Mouse (Mus musculus): ENCODE data around the gene Pafah1b1. TPM values are rescaled to one million over a fixed set of nuclear protein-coding genes. Genes with fewer than 3 reads are reported as not detected.

Gene Pafah1b1
- total and polyA plus RNA-seq, 2 experiments from 2014 or later, result 82.6 to 181 TPM

GRCm38 (mm10) chr11:74671839-74672238 is 52.6 kb downstream of the Pafah1b1 start:
- Histone ChIP-seq H3K27ac (no peak overlapping the region), H3K9ac (replicated peaks; ENCODE audit: low read length) (no peak overlapping the region), H3K4me2 (ENCODE audit: low read depth, low read length) (no peak overlapping the region), H3K4me1 (ENCODE audit: insufficient read depth, low read length) (no peaks in the 10 kb centered on the region), H3K9me3 (ENCODE audit: low read length) (no peaks in the 10 kb centered on the region), H3K27me3 (ENCODE audit: insufficient read depth, low read length) (no peaks in the 10 kb centered on the region), H3K36me3 (ENCODE audit: insufficient read depth, low read length) (peaks cover 33% of the 10 kb centered on the region), H3K4me3 (ENCODE audit: low read length) (no peak overlapping the region)
- 86% methylated on average over 5 of the region's 5 CpGs for WGBS
- ATAC-seq, result no peak
- no peak for DNase-seq (ENCODE audit: low spot score)
- no peak for TF ChIP-seq CTCF (IDR thresholded peaks at IDR 0.05; ENCODE audit: low read depth)

- WGBS, result 71% methylated on average over 1 of the region's 1 CpGs
- Histone ChIP-seq H3K4me2 (ENCODE audit: low read depth, low read length) (no peak overlapping the region), H3K27me3 (ENCODE audit: insufficient read depth, low read length) (no peaks in the 10 kb centered on the region), H3K9ac (replicated peaks; ENCODE audit: low read length) (no peak overlapping the region), H3K27ac (no peak overlapping the region), H3K36me3 (ENCODE audit: insufficient read depth, low read length) (peaks cover 41% of the 10 kb centered on the region), H3K9me3 (ENCODE audit: low read length) (no peaks in the 10 kb centered on the region), H3K4me1 (ENCODE audit: insufficient read depth, low read length) (no peaks in the 10 kb centered on the region), H3K4me3 (ENCODE audit: low read length) (no peak overlapping the region)
- no peak for TF ChIP-seq CTCF (IDR thresholded peaks at IDR 0.05; ENCODE audit: low read depth)
- ATAC-seq, result no peak
- DNase-seq (ENCODE audit: low spot score), result no peak
These were observed 53.5 kb downstream of the Pafah1b1 start for GRCm38 (mm10) chr11:74671013-74671412.

- Histone ChIP-seq H3K27ac (no peak overlapping the region), H3K36me3 (ENCODE audit: insufficient read depth, low read length) (peaks cover 46% of the 10 kb centered on the region)
These were observed 54.3 kb downstream of the Pafah1b1 start for GRCm38 (mm10) chr11:74670151-74670550.

GRCm38 (mm10) chr11:74668971-74669370 is 55.5 kb downstream of the Pafah1b1 start:
- no peak overlapping the region for H3K27ac ChIP-seq
- no peaks in the 10 kb centered on the region for H3K9me3 ChIP-seq (ENCODE audit: low read length)
- no peak for DNase-seq (ENCODE audit: low spot score)
- 87% methylated on average over 2 of the region's 2 CpGs for WGBS
- H3K27me3 ChIP-seq (ENCODE audit: insufficient read depth, low read length), result no peaks in the 10 kb centered on the region
- no peaks in the 10 kb centered on the region for H3K4me1 ChIP-seq (ENCODE audit: insufficient read depth, low read length)
- no peak for ATAC-seq
- no peak for TF ChIP-seq CTCF (IDR thresholded peaks at IDR 0.05; ENCODE audit: low read depth)
- peaks cover 58% of the 10 kb centered on the region for H3K36me3 ChIP-seq (ENCODE audit: insufficient read depth, low read length)
- H3K4me3 ChIP-seq (ENCODE audit: low read length), result no peak overlapping the region
- no peak overlapping the region for H3K9ac ChIP-seq (replicated peaks; ENCODE audit: low read length)
- H3K4me2 ChIP-seq (ENCODE audit: low read depth, low read length), result no peak overlapping the region

More at GRCm38 (mm10) chr11:74670151-74670550, 54.3 kb downstream of the Pafah1b1 start:
- no peak overlapping the region for H3K9ac ChIP-seq (replicated peaks; ENCODE audit: low read length)
- TF ChIP-seq CTCF (IDR thresholded peaks at IDR 0.05; ENCODE audit: low read depth), result no peak
- H3K4me1 ChIP-seq (ENCODE audit: insufficient read depth, low read length), result no peaks in the 10 kb centered on the region
- H3K4me2 ChIP-seq (ENCODE audit: low read depth, low read length), result no peak overlapping the region
- H3K9me3 ChIP-seq (ENCODE audit: low read length), result no peaks in the 10 kb centered on the region
- DNase-seq (ENCODE audit: low spot score) (no peak), ATAC-seq (no peak)
- H3K4me3 ChIP-seq (ENCODE audit: low read length), result no peak overlapping the region
- no peaks in the 10 kb centered on the region for H3K27me3 ChIP-seq (ENCODE audit: insufficient read depth, low read length)

- H3K9me3 ChIP-seq (ENCODE audit: low read length), result no peaks in the 10 kb centered on the region
- WGBS, result 93% methylated on average over 5 of the region's 5 CpGs
- no peaks in the 10 kb centered on the region for H3K4me1 ChIP-seq (ENCODE audit: insufficient read depth, low read length)
- H3K4me3 ChIP-seq (ENCODE audit: low read length), result no peak overlapping the region
- ATAC-seq (no peak), DNase-seq (ENCODE audit: low spot score) (no peak)
- H3K36me3 ChIP-seq (ENCODE audit: insufficient read depth, low read length), result peaks cover 63% of the 10 kb centered on the region
- TF ChIP-seq CTCF (IDR thresholded peaks at IDR 0.05; ENCODE audit: low read depth), result no peak
- H3K27me3 ChIP-seq (ENCODE audit: insufficient read depth, low read length), result no peaks in the 10 kb centered on the region
- H3K27ac ChIP-seq, result no peak overlapping the region
- H3K4me2 ChIP-seq (ENCODE audit: low read depth, low read length), result no peak overlapping the region
- H3K9ac ChIP-seq (replicated peaks; ENCODE audit: low read length), result no peak overlapping the region
These were observed 56.0 kb downstream of the Pafah1b1 start for GRCm38 (mm10) chr11:74668466-74668865.

GRCm38 (mm10) chr11:74667582-74668010 is 56.9 kb downstream of the Pafah1b1 start:
- no peak overlapping the region for H3K27ac ChIP-seq
- no peak overlapping the region for H3K4me3 ChIP-seq (ENCODE audit: low read length)
- no peak for TF ChIP-seq CTCF (IDR thresholded peaks at IDR 0.05; ENCODE audit: low read depth)
- no peak for DNase-seq (ENCODE audit: low spot score)
- no peaks in the 10 kb centered on the region for H3K27me3 ChIP-seq (ENCODE audit: insufficient read depth, low read length)
- no peaks in the 10 kb centered on the region for H3K4me1 ChIP-seq (ENCODE audit: insufficient read depth, low read length)
- no peak overlapping the region for H3K9ac ChIP-seq (replicated peaks; ENCODE audit: low read length)
- 96% methylated on average over 13 of the region's 13 CpGs for WGBS
- H3K4me2 ChIP-seq (ENCODE audit: low read depth, low read length), result no peak overlapping the region
- ATAC-seq, result no peak
- H3K36me3 ChIP-seq (ENCODE audit: insufficient read depth, low read length), result peaks cover 71% of the 10 kb centered on the region
- no peaks in the 10 kb centered on the region for H3K9me3 ChIP-seq (ENCODE audit: low read length)

GRCm38 (mm10) chr11:74666776-74667581 is 57.5 kb downstream of the Pafah1b1 start:
- Histone ChIP-seq H3K36me3 (ENCODE audit: insufficient read depth, low read length) (peaks cover 77% of the 10 kb centered on the region), H3K9me3 (ENCODE audit: low read length) (no peaks in the 10 kb centered on the region), H3K4me2 (ENCODE audit: low read depth, low read length) (no peak overlapping the region), H3K27ac (no peak overlapping the region), H3K4me3 (ENCODE audit: low read length) (no peak overlapping the region), H3K4me1 (ENCODE audit: insufficient read depth, low read length) (no peaks in the 10 kb centered on the region), H3K27me3 (ENCODE audit: insufficient read depth, low read length) (no peaks in the 10 kb centered on the region), H3K9ac (replicated peaks; ENCODE audit: low read length) (no peak overlapping the region)
- WGBS, result 96% methylated on average over 14 of the region's 14 CpGs
- DNase-seq (ENCODE audit: low spot score), result no peak
- TF ChIP-seq CTCF (IDR thresholded peaks at IDR 0.05; ENCODE audit: low read depth), result no peak
- ATAC-seq, result no peak

All from hindbrain, postnatal 0 days (tissue).